Mouse (Mus musculus) c-Kit-positive CD71-negative TER-119-negative erythroid progenitor cells, embryonic 14.5 days (primary cell): ENCODE results near the gene Cmpk1.
A peak's percentile ranks its signal among the peaks of the same experiment; 100 is the strongest.
"Not testable (repeated sequence)": the region's sequence is repeated elsewhere in the genome, so short reads cannot be mapped to it uniquely, and the experiment has no call there.

ENCODE experiments used
- DNase-seq: peaks from one replicate; pipeline ENCODE4 v3.0.0-alpha.2; 2013; ENCODE audit warnings: low read depth

Cmpk1 gene

GRCm38 (mm10) chr4:114986591-114987432 is at the start of gene Cmpk1:
Cmpk1 (minus strand) TSS chr4:114987241.
- DNase-seq: peak; percentile 56

- DNase-seq: no peak
These were observed 48.0 kb upstream of the Cmpk1 start for GRCm38 (mm10) chr4:115035043-115035442.

GRCm38 (mm10) chr4:115019997-115020396 is 33.0 kb upstream of the Cmpk1 start:
- DNase-seq: no peak

- DNase-seq: no peak
These were observed 27.2 kb upstream of the Cmpk1 start for GRCm38 (mm10) chr4:115014276-115014675.

- no peak for DNase-seq
These were observed 13.4 kb upstream of the Cmpk1 start for GRCm38 (mm10) chr4:115000429-115000795.

- DNase-seq: peak; percentile 94
These were observed 12.9 kb upstream of the Cmpk1 start, which contains the start of gene Stil for GRCm38 (mm10) chr4:114999773-115000428. Stil (plus strand) TSS chr4:115000159.

GRCm38 (mm10) chr4:114999445-114999772 is 12.4 kb upstream of the Cmpk1 start:
- no peak for DNase-seq

- DNase-seq: peak; percentile 48
These were observed 10.0 kb upstream of the Cmpk1 start for GRCm38 (mm10) chr4:114997051-114997450.

GRCm38 (mm10) chr4:114994218-114994617 is 7.2 kb upstream of the Cmpk1 start:
- DNase-seq: no peak

GRCm38 (mm10) chr4:114986211-114986590 is 840 bp downstream of the Cmpk1 start:
- no peak for DNase-seq

- no peak for DNase-seq
These were observed 4.0 kb downstream of the Cmpk1 start for GRCm38 (mm10) chr4:114983020-114983419.

GRCm38 (mm10) chr4:114982619-114983018 is 4.4 kb downstream of the Cmpk1 start:
- no peak for DNase-seq

GRCm38 (mm10) chr4:114973229-114973740 is 13.8 kb downstream of the Cmpk1 start:
- DNase-seq: no peak

- no peak for DNase-seq
These were observed 16.3 kb downstream of the Cmpk1 start for GRCm38 (mm10) chr4:114970736-114971135.

GRCm38 (mm10) chr4:114960881-114961280 is 26.2 kb downstream of the Cmpk1 start:
- DNase-seq: not testable (repeated sequence)

- DNase-seq: no peak
These were observed 27.5 kb downstream of the Cmpk1 start for GRCm38 (mm10) chr4:114959533-114959932.

GRCm38 (mm10) chr4:114958786-114959185 is 28.3 kb downstream of the Cmpk1 start:
- DNase-seq: no peak

- no peak for DNase-seq
These were observed 28.8 kb downstream of the Cmpk1 start for GRCm38 (mm10) chr4:114958231-114958630.

- DNase-seq: no peak
These were observed 29.6 kb downstream of the Cmpk1 start for GRCm38 (mm10) chr4:114957403-114957802.

GRCm38 (mm10) chr4:114953172-114953571 is 33.9 kb downstream of the Cmpk1 start:
- no peak for DNase-seq

GRCm38 (mm10) chr4:114947852-114948481 is 39.1 kb downstream of the Cmpk1 start:
- no peak for DNase-seq

GRCm38 (mm10) chr4:114947395-114947794 is 39.6 kb downstream of the Cmpk1 start:
- peak; percentile 62 for DNase-seq

GRCm38 (mm10) chr4:114946416-114946815 is 40.6 kb downstream of the Cmpk1 start:
- no peak for DNase-seq
